In the genomic region with DNA sequence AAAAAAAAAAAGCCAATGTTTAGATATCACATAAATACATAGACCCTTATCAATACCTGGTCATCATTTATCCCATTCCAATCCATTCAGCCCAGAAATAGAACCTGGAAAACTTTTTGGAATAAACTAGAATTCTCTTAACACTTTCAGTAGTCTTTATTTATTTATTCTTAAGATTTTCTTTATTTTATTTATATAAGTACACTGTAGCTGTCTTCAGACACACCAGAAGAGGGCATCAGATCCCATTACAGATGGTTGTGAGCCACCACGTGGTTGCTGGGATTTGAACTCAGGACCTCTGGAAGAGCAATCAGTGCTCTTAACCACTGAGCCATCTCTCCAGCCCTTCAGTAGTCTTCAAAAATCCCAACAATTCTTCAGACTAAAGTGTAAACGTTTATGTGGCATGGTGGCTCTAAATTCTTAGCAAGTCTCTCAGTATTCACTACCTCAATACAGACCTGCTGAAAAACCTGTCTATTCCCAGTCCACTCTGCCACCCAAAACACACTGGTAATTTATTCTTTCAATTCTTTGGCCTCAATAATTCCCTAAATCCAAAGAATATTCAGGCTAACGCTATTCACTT, we compare ENCODE assay signal across 1 mouse cellular context.
A peak's percentile ranks its signal among the peaks of the same experiment; 100 is the strongest.
TF ChIP-seq lines count a peak whose summit lies in the region.

No protein-coding gene starts in this region.

TF ChIP-seq in MEL, 35 proteins besides CTCF, POLR2A, EP300 and RAD21:
- TF ChIP-seq USF1 (IDR thresholded peaks at IDR 0.05; ENCODE audit: low read depth, low read length) (peak; percentile 53; the same call in 1 of the 2 replicates), MYC (IDR thresholded peaks at IDR 0.05; ENCODE audit: low read depth, low read length) (peak; percentile 73; the same call in 1 of the 2 replicates), TBP (IDR thresholded peaks at IDR 0.05; ENCODE audit: low read depth, low read length) (peak; percentile 74)
